Mouse (Mus musculus) liver, postnatal 0 days (tissue): ENCODE data around the gene Pnldc1. TPM values are rescaled to one million over a fixed set of nuclear protein-coding genes. Genes with fewer than 3 reads are reported as not detected.

ENCODE experiments used
- ATAC-seq: fragments of 200-750 bp; cut with Nextera tagmentation; 2 replicates; pipeline ENCODE4 v1.8.0; 2017; ENCODE audit warnings: mild to moderate bottlenecking, moderate library complexity
- DNase-seq: peaks from one replicate; pipeline ENCODE4 v3.0.0-alpha.2; 2016
- H3K27ac ChIP-seq: fragments of 300-500 bp; sonication (generic); 2 replicates; pipeline ENCODE4 v1.5.1; 2014; ENCODE audit warnings: antibody characterized with exemption, moderate library complexity, mild to moderate bottlenecking, low read depth
- H3K27me3 ChIP-seq: fragments of 300-500 bp; sonication (generic); 2 replicates; pipeline ENCODE4 v1.6.1; 2014; ENCODE audit warnings: low read length, control low read depth, mixed read lengths; ENCODE audit not compliant: insufficient read depth
- H3K36me3 ChIP-seq: fragments of 300-500 bp; sonication (generic); replicated peaks from 2 replicates; pipeline ENCODE4 v1.6.1; 2014; ENCODE audit warnings: mild to moderate bottlenecking, control low read depth, low read length, moderate library complexity, mixed read lengths; ENCODE audit not compliant: insufficient read depth
- H3K4me1 ChIP-seq: fragments of 300-500 bp; sonication (generic); 2 replicates; pipeline ENCODE4 v1.6.1; 2014; ENCODE audit warnings: antibody characterized with exemption, mild to moderate bottlenecking, control low read depth; ENCODE audit not compliant: insufficient read depth
- H3K4me2 ChIP-seq: fragments of 300-500 bp; sonication (generic); 2 replicates; pipeline ENCODE4 v1.6.1; 2014; ENCODE audit warnings: low read depth, mild to moderate bottlenecking, low read length, moderate library complexity, mixed read lengths
- H3K4me3 ChIP-seq: fragments of 300-500 bp; sonication (generic); 2 replicates; pipeline ENCODE4 v1.5.1; 2014; ENCODE audit warnings: low read depth, low read length
- H3K9ac ChIP-seq: fragments of 300-500 bp; sonication (generic); replicated peaks from 2 replicates; pipeline ENCODE4 v1.6.1; 2014; ENCODE audit warnings: mild to moderate bottlenecking, moderate library complexity
- H3K9me3 ChIP-seq: fragments of 300-500 bp; sonication (generic); 2 replicates; pipeline ENCODE4 v1.6.1; 2016; ENCODE audit warnings: mild to moderate bottlenecking, control low read depth, low read length, mixed read lengths
- CTCF ChIP-seq: sonication (generic); IDR thresholded peaks from 2 replicates; pipeline ENCODE4 v1.5.1; 2016; ENCODE audit warnings: antibody characterized with exemption, low read depth
- EP300 ChIP-seq: IDR thresholded peaks from 2 replicates; pipeline ENCODE4 v1.6.1; 2016; ENCODE audit warnings: antibody characterized with exemption, low read depth, mild to moderate bottlenecking
- WGBS: fragments of 180-500 bp; shearing (Covaris S2); extraction: QIAGEN DNeasy Blood & Tissue Kit; methylation state at CpG from one replicate; pipeline ENCODE4 v1.1.7; 2014; ENCODE audit not compliant: insufficient replicate concordance; 5-methylcytosine and 5-hydroxymethylcytosine counted together
- microRNA-seq: library from miRNA; unstranded; fragments of <30 nt; microRNA quantifications from one replicate; pipeline ENCODE4, GENCODE M21; 2016
- polyA plus RNA-seq: library from polyadenylated mRNA; unstranded; fragments of >200 nt; fragmentation: Nextera tagmentation; extraction: Ambion mirVana; gene quantifications from 2 replicates; pipeline ENCODE4 v1.2.1, GENCODE M21; 2015

The Pnldc1 gene
- polyA plus RNA-seq, 1 experiment from 2014 or later: 0.95 TPM

GRCm38 (mm10) chr17:12839475-12840267 is 70.4 kb downstream of the Pnldc1 start:
- Histone ChIP-seq H3K4me1 (no peaks in the 10 kb centered on the region), H3K9me3 (no peaks in the 10 kb centered on the region), H3K4me3 (no peak overlapping the region), H3K27me3 (no peaks in the 10 kb centered on the region), H3K36me3 (no peaks in the 10 kb centered on the region), H3K9ac (no peak overlapping the region), H3K27ac (no peak overlapping the region), H3K4me2 (no peak overlapping the region)
- no peak for ATAC-seq
- no peak for DNase-seq
- 68% methylated on average over 10 of the region's 10 CpGs for WGBS
- TF ChIP-seq CTCF (no peak), EP300 (no peak)

Small RNA genes lying within 50 kb of the gene (microRNA-seq; reads per million reads assigned to microRNA genes)
- gene Gm24085: not detected

Other genes with a start within 250 kb of the Pnldc1 start
- gene Slc22a1, start 234.4 kb downstream of the Pnldc1 start, polyA plus RNA-seq: 6.1 and 11.7 TPM in 2 replicates
- 4.5 and 6.5 TPM in 2 replicates for gene Igf2r, start 140.6 kb downstream of the Pnldc1 start, polyA plus RNA-seq
- gene Mas1, start 42.1 kb downstream of the Pnldc1 start, polyA plus RNA-seq: 0.12 and 0.28 TPM in 2 replicates
- gene Mrgprh, start 34.2 kb downstream of the Pnldc1 start, polyA plus RNA-seq: not detected in 2 replicates
- 136 TPM in 2 replicates for gene Tcp1, start 5.5 kb upstream of the Pnldc1 start, polyA plus RNA-seq
- gene Mrpl18, start 6.1 kb upstream of the Pnldc1 start, polyA plus RNA-seq: 72.2 and 81.0 TPM in 2 replicates
- 38.4 and 38.8 TPM in 2 replicates for gene Acat3, start 30.4 kb upstream of the Pnldc1 start, polyA plus RNA-seq
- 36.4 and 39.1 TPM in 2 replicates for gene Acat2, start 50.5 kb upstream of the Pnldc1 start, polyA plus RNA-seq
- gene Wtap, start 83.9 kb upstream of the Pnldc1 start, polyA plus RNA-seq: 49.2 and 54.6 TPM in 2 replicates
- gene Sod2, start 96.6 kb upstream of the Pnldc1 start, polyA plus RNA-seq: 200 and 212 TPM in 2 replicates
- gene Gpr31b, start 142.1 kb upstream of the Pnldc1 start, polyA plus RNA-seq: not detected in 2 replicates
- not detected in 2 replicates for gene Tcp10b, start 150.9 kb upstream of the Pnldc1 start, polyA plus RNA-seq
- 0.05 TPM in 1 of 2 replicates, not detected in the other for gene Unc93a, start 221.6 kb upstream of the Pnldc1 start, polyA plus RNA-seq